Mouse (Mus musculus) neural tube, embryonic 14.5 days (tissue): ENCODE results near the gene Lonp2. TPM values are rescaled to one million over a fixed set of nuclear protein-coding genes. Genes with fewer than 3 reads are reported as not detected.

Experiments
- ATAC-seq: fragments of 200-750 bp; cut with Nextera tagmentation; 2 replicates; pipeline ENCODE4 v1.8.0; 2017; ENCODE audit warnings: low read depth, mild to moderate bottlenecking, moderate TSS enrichment, moderate library complexity
- H3K27ac ChIP-seq: fragments of 300-500 bp; sonication (generic); 2 replicates; pipeline ENCODE4 v1.5.1; 2014; ENCODE audit warnings: low read depth, mild to moderate bottlenecking, control low read depth, low read length, moderate library complexity, mixed read lengths
- H3K27me3 ChIP-seq: fragments of 300-500 bp; sonication (generic); 2 replicates; pipeline ENCODE4 v1.6.1; 2014; ENCODE audit warnings: low read length; ENCODE audit not compliant: control insufficient read depth, insufficient read depth
- H3K36me3 ChIP-seq: fragments of 300-500 bp; sonication (generic); 2 replicates; pipeline ENCODE4 v1.6.1; 2014; ENCODE audit warnings: low read length, mixed read lengths; ENCODE audit not compliant: control insufficient read depth, insufficient read depth
- H3K4me1 ChIP-seq: fragments of 300-500 bp; sonication (generic); 2 replicates; pipeline ENCODE4 v1.6.1; 2014; ENCODE audit warnings: low read length; ENCODE audit not compliant: control insufficient read depth, insufficient read depth
- H3K4me2 ChIP-seq: fragments of 300-500 bp; sonication (generic); 2 replicates; pipeline ENCODE4 v1.6.1; 2014; ENCODE audit warnings: mild to moderate bottlenecking, low read depth, low read length, control low read depth
- H3K4me3 ChIP-seq: fragments of 300-500 bp; sonication (generic); 2 replicates; pipeline ENCODE4 v1.5.1; 2014; ENCODE audit warnings: low read depth, low read length, control low read depth, mixed read lengths
- H3K9ac ChIP-seq: fragments of 300-500 bp; sonication (generic); replicated peaks from 2 replicates; pipeline ENCODE4 v1.6.1; 2014; ENCODE audit warnings: low read depth, mild to moderate bottlenecking, control low read depth, low read length, mixed read lengths
- H3K9me3 ChIP-seq: fragments of 300-500 bp; sonication (generic); 2 replicates; pipeline ENCODE4 v1.6.1; 2016; ENCODE audit warnings: low read length; ENCODE audit not compliant: control insufficient read depth
- WGBS: fragments of 180-500 bp; shearing (Covaris S2); extraction: QIAGEN DNeasy Blood & Tissue Kit; methylation state at CpG from one replicate; pipeline ENCODE4 v1.1.7; 2014; 5-methylcytosine and 5-hydroxymethylcytosine counted together
- polyA plus RNA-seq: library from polyadenylated mRNA; unstranded; fragments of >200 nt; fragmentation: Nextera tagmentation; extraction: Ambion mirVana; gene quantifications from 2 replicates; pipeline ENCODE4 v1.2.1, GENCODE M21; 2014

Gene Lonp2
- polyA plus RNA-seq: 82.5 and 109 TPM in 2 replicates

DNA sequence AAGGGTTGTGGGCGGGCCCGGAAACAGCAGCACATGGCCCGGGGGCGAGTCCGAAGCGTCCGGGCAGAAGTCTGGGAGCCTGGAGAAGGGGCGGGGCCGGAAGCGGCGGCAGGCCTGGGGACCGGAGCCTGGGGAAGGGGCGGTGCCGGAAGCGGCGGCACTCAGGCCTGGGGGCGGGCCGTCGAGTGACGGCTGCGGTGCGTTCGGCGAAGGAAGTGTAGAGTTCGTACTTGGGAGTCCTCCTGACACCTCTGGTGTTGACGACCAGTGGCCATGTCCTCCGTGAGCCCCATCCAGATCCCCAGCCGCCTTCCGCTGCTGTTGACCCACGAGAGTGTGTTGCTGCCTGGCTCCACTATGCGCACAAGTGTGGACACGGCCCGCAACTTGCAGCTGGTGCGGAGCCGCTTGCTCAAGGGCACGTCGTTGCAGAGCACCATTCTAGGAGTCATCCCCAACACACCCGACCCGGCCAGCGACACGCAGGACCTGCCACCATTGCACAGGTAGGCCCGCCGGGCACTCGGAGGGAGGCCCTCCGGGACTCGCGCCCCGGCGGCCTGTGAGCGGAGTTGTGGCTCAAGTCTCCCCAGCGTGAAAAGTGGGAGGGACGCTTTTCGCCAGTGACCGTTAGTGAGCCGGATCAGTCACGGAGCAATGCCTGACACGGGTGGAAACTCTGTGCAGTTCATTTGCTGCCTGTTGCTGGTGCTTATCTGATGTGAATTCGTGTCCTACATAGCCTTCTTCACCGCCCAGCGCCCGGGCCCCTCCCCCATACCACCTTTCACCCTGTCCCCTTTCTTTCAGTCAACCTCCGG is at the start of gene Lonp2:
Gene Lonp2 (plus strand): TSS at position 133 of the 821 bp plus-strand sequence.
- H3K9ac ChIP-seq: peak within 1 kb of the TSS; percentile 71
- no peaks in the 10 kb centered on the region for H3K27me3 ChIP-seq
- H3K9me3 ChIP-seq: no peaks in the 10 kb centered on the region
- H3K4me3 ChIP-seq: peak within 1 kb of the TSS; percentile 84
- peak; percentile 99 for ATAC-seq
- H3K4me1 ChIP-seq: peaks cover 12% of the 10 kb centered on the region
- H3K36me3 ChIP-seq: no peaks in the 10 kb centered on the region
- WGBS: under 1% methylated on average over 62 of the region's 62 CpGs
- H3K4me2 ChIP-seq: peak within 1 kb of the TSS; percentile 76
- H3K27ac ChIP-seq: peak within 1 kb of the TSS; percentile 86

DNA sequence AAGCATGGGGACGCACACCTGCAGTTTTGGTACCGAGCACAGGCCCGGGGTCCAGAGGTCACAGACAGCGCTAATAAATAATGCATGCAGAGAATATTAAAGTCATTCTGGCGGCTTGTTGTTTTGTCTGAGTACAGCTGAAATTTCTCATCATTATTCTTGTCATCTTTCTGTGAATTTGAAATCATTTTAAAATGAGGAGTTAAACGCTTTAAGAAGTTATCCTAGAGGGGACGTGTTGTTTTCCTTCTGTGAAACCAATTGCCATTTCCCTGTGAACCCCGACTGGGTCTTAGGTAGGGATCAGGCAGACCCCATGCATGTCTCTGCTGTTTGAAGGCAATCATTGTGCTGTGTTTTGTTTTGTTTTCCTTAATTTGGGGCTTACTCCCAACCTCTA is 46.3 kb upstream of the Lonp2 start:
- Histone ChIP-seq H3K9ac (no peak overlapping the region), H3K9me3 (no peaks in the 10 kb centered on the region), H3K36me3 (no peaks in the 10 kb centered on the region), H3K4me3 (no peak overlapping the region), H3K27me3 (no peaks in the 10 kb centered on the region), H3K4me2 (no peak overlapping the region), H3K27ac (no peak overlapping the region), H3K4me1 (no peaks in the 10 kb centered on the region)
- ATAC-seq: no peak
- WGBS: 78% methylated on average over 8 of the region's 8 CpGs

DNA sequence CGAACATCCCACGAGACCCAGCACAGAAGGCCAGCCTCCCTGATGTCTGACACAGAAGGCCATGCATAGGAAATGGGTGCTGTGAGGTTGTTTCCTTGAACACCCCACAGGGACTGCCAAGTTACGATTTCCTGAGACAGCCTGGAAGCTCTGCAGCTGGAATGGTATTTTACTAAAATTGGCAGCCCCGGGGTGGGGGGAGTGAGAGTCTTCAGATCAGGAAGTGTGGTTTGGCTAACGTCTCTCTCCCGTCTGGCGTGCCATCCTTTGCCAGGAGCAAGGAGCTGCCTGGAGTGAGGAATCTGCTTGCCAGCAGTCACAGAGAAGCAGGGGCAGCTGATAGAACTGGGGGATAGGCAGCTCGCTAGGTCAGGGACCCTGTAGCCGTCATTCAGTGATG is 45.8 kb upstream of the Lonp2 start:
- H3K27me3 ChIP-seq: no peaks in the 10 kb centered on the region
- H3K4me2 ChIP-seq: no peak overlapping the region
- ATAC-seq: no peak
- H3K4me3 ChIP-seq: no peak overlapping the region
- H3K9ac ChIP-seq: no peak overlapping the region
- H3K4me1 ChIP-seq: no peaks in the 10 kb centered on the region
- 63% methylated on average over 9 of the region's 9 CpGs for WGBS
- H3K27ac ChIP-seq: no peak overlapping the region
- no peaks in the 10 kb centered on the region for H3K9me3 ChIP-seq
- H3K36me3 ChIP-seq: no peaks in the 10 kb centered on the region

DNA sequence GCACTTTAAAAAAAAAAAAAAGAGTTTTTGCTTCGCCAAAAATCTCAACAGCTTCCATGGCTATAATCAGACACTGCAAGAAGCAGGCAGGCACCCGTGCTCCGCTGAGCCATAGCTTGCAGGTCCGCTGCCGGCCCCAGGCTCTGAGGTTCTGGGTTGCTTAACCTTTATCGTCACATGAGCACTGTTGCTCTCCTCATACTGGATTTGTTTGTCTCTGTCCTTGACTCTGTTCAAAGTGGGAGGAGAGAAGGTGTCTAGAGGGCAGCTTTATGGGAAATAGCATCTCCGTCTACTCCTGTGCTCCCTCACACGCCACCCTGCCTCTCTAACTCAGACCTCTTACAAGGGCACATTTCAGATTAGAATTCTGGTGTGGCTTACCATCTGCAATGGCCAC is 45.1 kb upstream of the Lonp2 start:
- no peak for ATAC-seq
- H3K4me1 ChIP-seq: no peaks in the 10 kb centered on the region

DNA sequence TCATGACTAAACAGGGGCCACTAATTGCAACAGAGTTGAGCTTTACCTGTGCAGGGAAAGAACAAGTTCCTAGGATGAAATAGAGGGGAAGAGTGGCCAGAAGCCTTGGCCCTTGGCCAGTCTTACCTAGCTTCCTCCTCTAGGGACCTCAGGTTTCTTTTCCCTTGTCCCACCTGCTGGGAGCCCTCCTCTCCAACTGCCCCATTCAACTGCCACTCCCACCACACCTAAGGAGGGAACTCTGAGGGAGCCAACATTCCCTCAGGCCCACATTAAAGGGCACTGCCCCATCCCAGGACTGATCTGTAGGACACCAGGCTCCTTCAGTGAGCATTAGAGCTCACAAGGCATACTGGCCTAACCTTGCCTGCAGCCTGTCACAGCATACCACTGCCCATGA is 43.4 kb upstream of the Lonp2 start, which contains the start of gene Abcc12:
Gene Abcc12 (minus strand): TSS at position 229 of the 400 bp plus-strand sequence.
- H3K27ac ChIP-seq: no peak within 1 kb of the TSS
- H3K9me3 ChIP-seq: no peaks in the 10 kb centered on the region
- H3K4me1 ChIP-seq: no peaks in the 10 kb centered on the region
- H3K4me2 ChIP-seq: no peak within 1 kb of the TSS
- ATAC-seq: no peak
- H3K27me3 ChIP-seq: no peaks in the 10 kb centered on the region
- H3K4me3 ChIP-seq: no peak within 1 kb of the TSS
- H3K9ac ChIP-seq: no peak within 1 kb of the TSS
- H3K36me3 ChIP-seq: no peaks in the 10 kb centered on the region

More for the DNA sequence above, 45.1 kb upstream of the Lonp2 start:
- H3K4me3 ChIP-seq: no peak overlapping the region
- H3K27ac ChIP-seq: no peak overlapping the region
- no peak overlapping the region for H3K4me2 ChIP-seq
- no peaks in the 10 kb centered on the region for H3K36me3 ChIP-seq
- 89% methylated on average over 8 of the region's 8 CpGs for WGBS
- no peaks in the 10 kb centered on the region for H3K9me3 ChIP-seq
- H3K9ac ChIP-seq: no peak overlapping the region
- no peaks in the 10 kb centered on the region for H3K27me3 ChIP-seq

DNA sequence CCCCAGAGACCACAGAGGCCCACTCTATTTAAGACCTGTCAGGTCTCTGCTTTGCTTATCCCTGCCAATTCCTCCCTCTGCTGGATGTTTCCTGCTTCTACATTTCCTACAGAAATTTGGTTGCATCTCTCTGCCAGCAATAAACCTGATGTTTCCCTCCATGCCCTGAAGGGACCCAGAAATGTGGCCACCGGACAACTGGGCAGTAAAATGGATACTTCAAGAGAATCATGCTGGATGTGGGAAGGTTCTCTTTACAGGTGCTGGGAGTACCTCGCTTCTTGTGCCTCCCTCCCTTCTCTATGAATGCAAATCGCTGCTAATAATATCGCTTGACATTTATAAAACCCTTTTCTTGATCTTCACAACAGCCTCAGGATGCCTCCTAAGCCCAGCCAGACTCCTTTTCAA is 41.9 kb upstream of the Lonp2 start:
- Histone ChIP-seq H3K27ac (no peak overlapping the region), H3K9ac (no peak overlapping the region), H3K36me3 (no peaks in the 10 kb centered on the region), H3K4me2 (no peak overlapping the region), H3K27me3 (no peaks in the 10 kb centered on the region), H3K9me3 (no peaks in the 10 kb centered on the region), H3K4me3 (no peak overlapping the region), H3K4me1 (no peaks in the 10 kb centered on the region)
- 76% methylated on average over 4 of the region's 4 CpGs for WGBS
- no peak for ATAC-seq

DNA sequence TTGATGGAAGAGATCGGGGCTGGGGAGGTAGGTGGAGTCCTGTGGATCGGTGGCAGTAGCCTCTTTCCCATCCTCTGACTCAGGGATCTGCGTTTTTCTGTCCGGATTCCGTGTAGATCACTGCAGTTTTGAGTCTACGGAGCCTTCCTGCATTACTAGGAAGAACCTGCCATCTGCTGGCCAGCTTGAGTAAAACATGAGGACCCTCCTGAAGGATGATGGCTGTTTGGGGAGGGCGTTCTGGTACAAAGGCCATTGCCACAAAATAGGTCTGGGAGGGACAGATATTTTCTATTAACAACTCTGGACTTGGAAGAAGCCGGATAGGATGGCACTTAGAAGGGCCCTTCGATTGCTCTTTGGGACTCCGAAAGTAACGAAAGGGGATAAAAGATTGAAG is 38.7 kb upstream of the Lonp2 start:
- no peaks in the 10 kb centered on the region for H3K9me3 ChIP-seq
- H3K27me3 ChIP-seq: no peaks in the 10 kb centered on the region
- H3K4me1 ChIP-seq: no peaks in the 10 kb centered on the region
- H3K9ac ChIP-seq: peak overlapping the region; percentile 18; the same call in 1 of the 2 replicates
- 2% methylated on average over 11 of the region's 11 CpGs for WGBS
- peak; percentile 85 for ATAC-seq
- H3K4me3 ChIP-seq: peak overlapping the region; percentile 39
- H3K36me3 ChIP-seq: no peaks in the 10 kb centered on the region
- H3K27ac ChIP-seq: peak overlapping the region; percentile 57
- H3K4me2 ChIP-seq: peak overlapping the region; percentile 54

DNA sequence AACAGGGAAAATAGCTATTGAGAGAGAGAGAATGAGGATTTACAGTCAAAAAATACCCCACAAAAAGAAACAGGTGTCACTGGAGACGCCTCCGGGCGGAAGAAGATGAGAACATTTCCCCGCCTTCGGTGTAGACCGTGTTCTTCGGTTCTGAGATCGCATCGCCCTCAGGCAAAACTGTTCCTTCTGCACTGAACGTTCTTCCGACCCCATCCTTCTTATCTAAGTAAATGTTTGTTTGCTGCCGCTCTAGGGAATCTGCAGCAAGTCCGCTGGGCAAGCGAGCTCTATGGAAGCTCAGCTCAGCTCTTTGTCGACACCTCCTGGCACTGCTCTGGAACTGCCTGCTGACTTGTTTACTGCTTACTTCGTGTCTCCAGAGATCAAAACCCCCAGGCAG is 38.3 kb upstream of the Lonp2 start:
- WGBS: 3% methylated on average over 16 of the region's 16 CpGs
- peak overlapping the region; percentile 18; the same call in 1 of the 2 replicates for H3K9ac ChIP-seq
- peak overlapping the region; percentile 54 for H3K4me2 ChIP-seq
- no peaks in the 10 kb centered on the region for H3K4me1 ChIP-seq
- no peaks in the 10 kb centered on the region for H3K27me3 ChIP-seq
- peak overlapping the region; percentile 39 for H3K4me3 ChIP-seq
- no peaks in the 10 kb centered on the region for H3K36me3 ChIP-seq
- ATAC-seq: peak; percentile 87
- H3K27ac ChIP-seq: peak overlapping the region; percentile 57
- no peaks in the 10 kb centered on the region for H3K9me3 ChIP-seq

DNA sequence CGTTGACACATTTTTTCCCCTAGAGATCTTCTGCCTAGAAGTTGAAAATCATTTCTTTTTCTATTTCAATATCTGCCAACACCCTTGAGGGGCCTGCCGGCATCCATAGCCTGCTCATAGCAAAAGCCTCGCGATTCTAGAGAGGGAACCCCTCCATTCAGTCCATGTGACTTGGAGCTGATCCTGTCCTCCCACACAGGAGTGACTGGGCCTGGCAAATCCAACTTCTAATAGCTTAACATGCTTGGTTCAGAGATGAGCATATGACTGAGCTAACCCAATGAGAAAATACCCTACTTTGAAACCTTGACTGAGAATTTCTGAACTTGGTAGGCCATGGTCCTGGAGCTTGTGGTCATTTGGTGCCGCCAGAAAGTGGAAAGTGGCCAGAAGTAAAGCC is 37.8 kb upstream of the Lonp2 start:
- ATAC-seq: no peak
- Histone ChIP-seq H3K27me3 (no peaks in the 10 kb centered on the region), H3K4me2 (no peak overlapping the region), H3K4me3 (no peak overlapping the region), H3K4me1 (no peaks in the 10 kb centered on the region), H3K9me3 (no peaks in the 10 kb centered on the region), H3K27ac (no peak overlapping the region), H3K36me3 (no peaks in the 10 kb centered on the region), H3K9ac (no peak overlapping the region)
- WGBS: 51% methylated on average over 5 of the region's 5 CpGs
